Mouse (Mus musculus) T-cell, adult 2 months (primary cell): ENCODE data around the gene Ccdc97.

Experiments used
- DNase-seq: peaks from one replicate; pipeline ENCODE4 v3.0.0; 2022; ENCODE audit warnings: low spot score

Gene Ccdc97

GRCm38 (mm10) chr7:25720760-25721159, 1.9 kb upstream of the Ccdc97 start:
- DNase-seq: no peak

- DNase-seq: peak; percentile 38
These were observed 1.1 kb upstream of the Ccdc97 start for GRCm38 (mm10) chr7:25719761-25720610.

- DNase-seq: no peak
These were observed 1.4 kb downstream of the Ccdc97 start for GRCm38 (mm10) chr7:25717478-25717877.

GRCm38 (mm10) chr7:25715731-25716271, 3.1 kb downstream of the Ccdc97 start:
- DNase-seq: no peak

GRCm38 (mm10) chr7:25714581-25714980, 4.3 kb downstream of the Ccdc97 start:
- DNase-seq: no peak

- DNase-seq: no peak
These were observed 6.1 kb downstream of the Ccdc97 start for GRCm38 (mm10) chr7:25712801-25713200.

GRCm38 (mm10) chr7:25711731-25712197, 7.1 kb downstream of the Ccdc97 start:
- DNase-seq: no peak

- DNase-seq: no peak
These were observed 7.7 kb downstream of the Ccdc97 start for GRCm38 (mm10) chr7:25711165-25711564.

- DNase-seq: no peak
These were observed 8.3 kb downstream of the Ccdc97 start for GRCm38 (mm10) chr7:25710519-25711130.

GRCm38 (mm10) chr7:25709961-25710360, 8.9 kb downstream of the Ccdc97 start:
- no peak for DNase-seq

GRCm38 (mm10) chr7:25707581-25708292, 11.2 kb downstream of the Ccdc97 start:
- DNase-seq: peak; percentile 15

GRCm38 (mm10) chr7:25706578-25707170, 12.2 kb downstream of the Ccdc97 start:
- DNase-seq: no peak

- no peak for DNase-seq
These were observed 13.1 kb downstream of the Ccdc97 start for GRCm38 (mm10) chr7:25705801-25706251.

- DNase-seq: no peak
These were observed 14.0 kb downstream of the Ccdc97 start for GRCm38 (mm10) chr7:25704716-25705364.

GRCm38 (mm10) chr7:25703793-25704494, 14.9 kb downstream of the Ccdc97 start:
- DNase-seq: no peak

GRCm38 (mm10) chr7:25702350-25702749, 16.5 kb downstream of the Ccdc97 start:
- DNase-seq: peak; percentile 38

GRCm38 (mm10) chr7:25700732-25701131, 18.2 kb downstream of the Ccdc97 start:
- peak; percentile 48 for DNase-seq

GRCm38 (mm10) chr7:25699851-25700250, 19.0 kb downstream of the Ccdc97 start:
- DNase-seq: no peak

GRCm38 (mm10) chr7:25694104-25694503, 24.8 kb downstream of the Ccdc97 start:
- DNase-seq: no peak

GRCm38 (mm10) chr7:25690051-25690450, 28.8 kb downstream of the Ccdc97 start:
- no peak for DNase-seq

- no peak for DNase-seq
These were observed 29.3 kb downstream of the Ccdc97 start for GRCm38 (mm10) chr7:25689603-25690021.
